ENCODE assay signal across 23 mouse cellular contexts in genomic region chr17:26055164-26055563, GRCm38 (mm10). TPM values are rescaled to one million over a fixed set of nuclear protein-coding genes. Genes with fewer than 3 reads are reported as not detected.
DNase-seq lines count a peak whose midpoint lies in the region; ATAC-seq lines count a peak whose summit lies in the region.
"Had no signal": no experiment of that assay in that cellular context is flagged by ENCODE, and none has a peak within 500 bp of the region (broad histone marks: within the 10 kb centered on the region; RNA-seq: fewer than 3 reads in every experiment).

No protein-coding gene starts in this region.

- H3K4me2 ChIP-seq in kidney, embryonic 15.5 days = 0 out of 2 replicates have a peak overlapping the region, but pooled peaks have one; percentile 10
- H3K4me2 ChIP-seq: heart, embryonic 11.5 days; liver, embryonic 15.5 days; midbrain, embryonic 12.5 days had no signal

- WGBS in kidney, embryonic 15.5 days = 27% methylated on average over 6 of the region's 6 CpGs

- DNase-seq in R1 (ENCODE audit: low read depth, low spot score) = peak; percentile 64
- DNase-seq in kidney, adult 11 months = peak; percentile 50
- DNase-seq in kidney, postnatal 36 days = peak; percentile 64 to 66
- no peak for DNase-seq in heart, postnatal 25 days (ENCODE audit: low spot score)
- no peak for DNase-seq in layer of hippocampus, adult 9-11 months
- no peak for DNase-seq in adrenal gland, postnatal 4 days (ENCODE audit: low spot score in 2 of 2)
- DNase-seq: adrenal gland, postnatal 14 days; B cell, adult 2 months; cerebellum, adult 9-10 months; right cerebral cortex, postnatal 14 days had no signal

- intact Hi-C loops in heart, postnatal 25 days (cut with DNase I) = no loop called here

- peak overlapping the region; percentile 90 for H3K27ac ChIP-seq in kidney, embryonic 15.5 days
- H3K27ac ChIP-seq: hindbrain, embryonic 10.5 days; hindbrain, postnatal 0 days; liver, embryonic 15.5 days; macrophage; midbrain, embryonic 12.5 days; stomach, postnatal 0 days had no signal

- H3K4me1 ChIP-seq in kidney, embryonic 15.5 days = peaks cover 44% of the 10 kb centered on the region
- H3K4me1 ChIP-seq: midbrain, embryonic 12.5 days had no signal

- H3K36me3 ChIP-seq in kidney, embryonic 15.5 days = peaks cover 15% of the 10 kb centered on the region
- H3K36me3 ChIP-seq: liver, embryonic 15.5 days had no signal

- H3K27me3 ChIP-seq in kidney, embryonic 15.5 days = no peaks in the 10 kb centered on the region
- H3K27me3 ChIP-seq: CH12.LX; liver, embryonic 15.5 days; midbrain, embryonic 12.5 days; Patski had no signal

- no peak overlapping the region for H3K4me3 ChIP-seq in kidney, embryonic 15.5 days (replicated peaks)
- H3K4me3 ChIP-seq: hindbrain, embryonic 10.5 days; liver, embryonic 15.5 days; midbrain, embryonic 12.5 days had no signal

- ATAC-seq in kidney, embryonic 15.5 days (replicated peaks; ENCODE audit: low FRiP score) = peak; percentile 61
- ATAC-seq: hindbrain, postnatal 0 days; intestine, embryonic 16.5 days had no signal

- no peaks in the 10 kb centered on the region for H3K9me3 ChIP-seq in kidney, embryonic 15.5 days (replicated peaks)
- H3K9me3 ChIP-seq: G1E; hindbrain, embryonic 10.5 days; liver, embryonic 15.5 days; midbrain, embryonic 12.5 days had no signal

- H3K9ac ChIP-seq in kidney, embryonic 15.5 days = no peak overlapping the region
- H3K9ac ChIP-seq: liver, embryonic 15.5 days; midbrain, embryonic 12.5 days had no signal

RNA-seq across cellular contexts. Expression of gene Rab11fip3, which starts 14.2 kb away (rescaled TPM):
- polyA plus RNA-seq in kidney, embryonic 15.5 days (2015; fragmentation: Nextera tagmentation; extraction: Ambion mirVana) = 29.1 and 30.2 TPM in 2 replicates
- total RNA-seq in heart, postnatal 25 days (2021) = 10 to 100 TPM; 28.0 to 30.2 TPM
- 10 to 100 TPM; 17.8 to 28.5 TPM for total RNA-seq in adrenal gland, postnatal 4 days (2021)

RNA-seq across cellular contexts. Expression of gene Decr2, which starts 35.0 kb away (rescaled TPM):
- 42.9 and 45.7 TPM in 2 replicates for polyA plus RNA-seq in kidney, embryonic 15.5 days (2015; fragmentation: Nextera tagmentation; extraction: Ambion mirVana)
- total RNA-seq in heart, postnatal 25 days (2021) = 10 to 100 TPM; 11.0 to 11.7 TPM
- 10 to 100 TPM; 22.7 to 33.3 TPM for total RNA-seq in adrenal gland, postnatal 4 days (2021)

RNA-seq across cellular contexts. Expression of gene Nme4, which starts 40.2 kb away (rescaled TPM):
- polyA plus RNA-seq in kidney, embryonic 15.5 days (2015; fragmentation: Nextera tagmentation; extraction: Ambion mirVana) = 101 and 103 TPM in 2 replicates
- total RNA-seq in heart, postnatal 25 days (2021) = 1 to 10 TPM; 3.2 to 3.6 TPM
- total RNA-seq in adrenal gland, postnatal 4 days (2021) = 10 to 100 TPM; 13.4 to 14.7 TPM
- total RNA-seq: monocyte, adult 5-6 weeks had no signal

RNA-seq across cellular contexts. Expression of gene Tmem8, which starts 57.9 kb away (rescaled TPM):
- polyA plus RNA-seq in kidney, embryonic 15.5 days (2015; fragmentation: Nextera tagmentation; extraction: Ambion mirVana) = 3.8 and 5.1 TPM in 2 replicates
- 1 to 10 TPM; 2.5 to 3.1 TPM for total RNA-seq in heart, postnatal 25 days (2021)
- total RNA-seq in adrenal gland, postnatal 4 days (2021) = 10 to 100 TPM in 1 of 2 experiments, 1 to 10 TPM in 1; 7.4 to 12.2 TPM

Comparison
In these comparisons a context has a peak if more than half of its experiments do, and no peak if none do; other contexts are left out.
1. DNase-seq: peak in R1 (single experiment), kidney, adult 11 months (single experiment) and kidney, postnatal 36 days (2 of 2); none in heart, postnatal 25 days (single experiment), layer of hippocampus, adult 9-11 months (single experiment) and adrenal gland, postnatal 4 days (0 of 2).